Mouse (Mus musculus) frontal cortex, postnatal 14 days (tissue): ENCODE measurements around the gene Sh3bp1.
"Not testable (repeated sequence)": the region's sequence is repeated elsewhere in the genome, so short reads cannot be mapped to it uniquely, and the experiment has no call there.

Source experiments
- DNase-seq, 2 experiments: peaks; one replicate each; pipeline ENCODE4 v3.0.0; 2022; ENCODE audit warnings: low spot score in 2 of 2

Sh3bp1 gene

DNA sequence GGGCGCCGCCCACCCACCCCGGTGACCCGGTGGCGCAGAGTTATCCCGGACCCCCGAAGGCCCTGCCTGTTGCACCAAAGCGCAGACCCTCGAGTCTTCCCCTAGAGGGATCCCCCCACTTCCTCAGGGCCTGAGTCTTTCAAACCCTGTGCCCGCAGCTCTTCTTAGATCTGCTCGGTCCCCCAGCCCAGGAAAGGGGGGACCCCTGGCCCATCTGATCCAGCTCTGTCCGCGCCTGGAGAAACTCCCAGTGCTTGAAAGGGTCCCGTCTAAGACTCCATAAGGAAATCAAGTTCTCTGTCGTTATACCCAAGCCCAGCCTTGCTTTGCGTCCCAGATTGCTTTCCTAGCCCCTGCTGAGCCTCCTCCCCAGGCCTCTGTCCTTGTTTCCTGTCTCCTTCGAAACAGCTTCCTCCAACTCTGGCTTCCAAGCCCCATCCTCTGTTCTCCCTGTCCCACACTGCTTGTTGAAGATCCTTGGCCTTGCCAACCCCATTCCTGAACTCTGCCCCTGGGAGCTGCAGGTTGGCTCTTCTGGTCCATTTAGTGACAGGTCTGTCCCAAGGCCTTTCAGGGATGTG lies 21.7 kb upstream of the Sh3bp1 start:
- no peak for DNase-seq

DNA sequence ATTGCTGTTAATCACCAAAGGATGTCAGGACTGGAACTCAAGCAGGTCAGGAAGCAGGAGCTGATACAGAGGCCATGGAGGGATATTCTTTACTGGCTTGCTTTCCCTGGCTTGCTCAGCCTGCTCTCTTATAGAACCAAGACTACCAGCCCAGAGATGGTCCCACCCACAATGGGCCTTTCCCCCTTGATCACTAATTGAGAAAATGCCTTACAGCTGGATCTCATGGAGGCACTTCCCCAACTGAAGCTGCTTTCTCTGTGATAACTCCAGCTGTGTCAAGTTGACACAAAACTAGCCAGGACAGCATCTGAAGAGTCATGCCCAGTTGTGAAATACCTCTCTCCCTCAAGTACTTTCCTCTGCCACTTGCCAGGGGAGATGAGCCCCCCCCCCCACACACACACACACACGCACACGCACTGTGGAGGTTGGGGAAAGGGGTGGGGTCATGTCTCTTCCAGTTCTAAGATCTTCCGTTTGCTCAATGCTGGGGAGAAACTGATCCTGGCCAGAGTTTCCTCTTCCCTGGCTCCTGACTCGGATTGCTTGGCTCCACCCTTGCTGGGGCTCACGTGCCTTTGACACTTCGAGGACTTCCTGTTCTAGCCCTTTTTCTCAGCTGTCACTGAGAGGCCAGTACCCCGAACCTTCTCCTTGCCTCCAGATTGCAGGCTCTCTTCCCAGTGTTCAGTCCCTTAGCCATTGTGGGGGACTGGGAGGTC lies 20.6 kb upstream of the Sh3bp1 start:
- DNase-seq, result not testable (repeated sequence)

DNA sequence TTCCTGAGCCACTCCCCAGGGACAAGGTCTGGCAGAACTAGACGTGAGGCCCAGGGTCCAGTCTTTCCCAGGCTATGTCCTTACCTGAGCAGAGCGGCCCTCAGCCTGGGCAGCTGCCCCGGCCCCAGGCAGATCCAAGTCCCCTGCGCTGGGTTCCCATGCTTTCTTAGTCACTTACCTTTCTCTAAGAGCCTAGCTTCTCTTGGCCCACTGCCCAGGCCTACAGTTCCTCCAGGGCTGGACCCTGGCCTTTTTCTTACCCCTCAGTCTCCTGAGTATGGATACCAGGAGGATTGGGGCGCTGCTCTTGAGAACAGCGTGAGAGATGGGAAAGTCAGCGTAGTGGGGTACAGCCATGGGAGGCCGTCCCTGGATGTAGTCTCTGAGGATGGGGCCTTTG lies 19.1 kb upstream of the Sh3bp1 start:
- no peak for DNase-seq

- no peak for DNase-seq
Observed at GRCm38 (mm10) chr15:78881828-78882227, 17.7 kb upstream of the Sh3bp1 start.

GRCm38 (mm10) chr15:78889401-78889853 lies 10.1 kb upstream of the Sh3bp1 start:
- no peak for DNase-seq

GRCm38 (mm10) chr15:78892440-78892839 lies 7.1 kb upstream of the Sh3bp1 start:
- no peak for DNase-seq

GRCm38 (mm10) chr15:78894726-78895125 lies 4.8 kb upstream of the Sh3bp1 start:
- DNase-seq, result no peak

DNA sequence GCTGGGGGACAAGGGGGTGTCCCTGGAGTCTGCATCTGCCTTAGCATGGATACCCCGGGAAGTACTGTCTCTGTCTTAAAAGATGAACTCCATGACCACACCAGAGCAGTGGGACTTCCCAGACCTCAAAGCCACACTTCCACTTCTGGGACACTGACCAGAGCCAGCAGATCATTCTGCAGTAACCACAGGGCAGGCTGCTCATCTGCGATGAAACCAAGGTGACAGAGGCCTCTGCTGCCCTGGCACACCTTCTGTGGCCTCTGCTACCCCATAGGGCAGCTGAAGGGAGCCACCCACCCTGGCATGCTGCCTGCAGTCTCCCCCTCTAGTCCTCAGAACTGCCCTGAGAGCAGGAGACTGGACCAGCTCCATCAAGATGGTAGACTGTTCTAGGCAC lies 3.8 kb upstream of the Sh3bp1 start:
- DNase-seq, result no peak

DNA sequence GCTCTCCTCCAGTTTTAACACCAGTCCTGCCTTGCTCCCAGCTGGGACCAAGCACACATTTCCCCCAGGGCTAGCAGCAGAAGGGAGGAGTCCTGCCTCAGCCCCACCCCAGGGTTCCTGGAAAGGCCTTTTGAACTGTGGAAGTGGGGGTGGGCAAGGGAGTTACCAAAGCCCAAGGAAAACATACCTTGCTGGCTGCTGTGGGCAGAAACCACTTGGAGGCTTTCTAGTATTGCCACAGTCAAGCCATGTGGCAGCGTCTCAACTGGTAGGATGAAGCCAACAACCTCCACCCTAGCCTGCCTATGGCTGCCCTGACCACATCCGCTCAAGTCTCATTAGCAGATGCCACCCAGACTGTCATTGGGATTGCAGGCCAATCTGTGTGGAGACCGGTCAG lies 3.4 kb upstream of the Sh3bp1 start:
- DNase-seq, result no peak

DNA sequence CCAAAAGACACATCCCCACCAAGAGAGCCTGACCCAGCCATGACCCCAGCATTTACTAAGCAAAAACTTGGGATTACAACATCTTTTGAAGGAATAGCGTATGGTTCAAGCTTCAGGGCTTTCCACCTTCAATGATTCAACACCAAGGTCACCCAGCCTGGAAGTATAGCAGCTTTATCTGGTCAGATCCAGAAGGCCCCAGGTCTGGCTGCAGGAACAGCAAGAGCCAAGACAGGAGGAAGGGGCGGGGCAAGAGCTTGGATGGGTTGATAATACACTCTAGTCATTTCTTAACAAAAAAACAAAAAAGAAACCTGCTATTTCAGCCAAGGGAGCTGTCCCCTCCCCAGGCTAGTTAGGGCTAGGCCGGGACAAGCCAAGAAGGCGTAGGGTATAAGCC lies 2.1 kb upstream of the Sh3bp1 start:
- no peak for DNase-seq

DNA sequence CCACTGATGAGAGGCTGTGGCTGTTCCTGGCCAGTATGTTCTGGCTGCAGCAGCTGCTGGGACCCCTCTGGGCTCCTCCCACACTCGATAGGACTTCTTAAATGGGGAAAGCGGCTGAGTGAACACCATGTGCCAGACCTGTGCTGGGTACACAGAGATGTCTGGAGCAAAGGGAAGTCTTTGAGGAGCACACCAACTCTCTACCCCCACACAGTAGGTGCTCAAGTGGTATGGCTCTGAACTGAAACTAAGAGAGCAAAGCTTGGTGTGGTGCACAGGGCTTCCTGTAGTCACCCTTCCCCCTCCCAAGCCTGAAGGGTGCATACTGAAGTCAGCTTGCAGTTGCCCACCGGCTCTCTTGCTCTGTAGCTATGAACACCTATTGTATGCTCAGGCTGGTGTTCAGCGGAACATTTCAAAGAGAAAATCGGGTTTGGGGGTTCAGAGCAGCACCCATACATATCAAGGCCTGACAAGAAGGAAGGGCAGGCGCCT lies 1.0 kb upstream of the Sh3bp1 start:
- DNase-seq, result no peak

- DNase-seq, result no peak
Observed at GRCm38 (mm10) chr15:78899409-78899739, 194 bp upstream of the Sh3bp1 start, which contains the start of gene Gm49510. Gene Gm49510 (plus strand): TSS chr15:78899667.

- no peak for DNase-seq
Observed at GRCm38 (mm10) chr15:78900585-78901421, 1.2 kb downstream of the Sh3bp1 start.

GRCm38 (mm10) chr15:78901422-78901789 lies 1.8 kb downstream of the Sh3bp1 start:
- no peak for DNase-seq

DNA sequence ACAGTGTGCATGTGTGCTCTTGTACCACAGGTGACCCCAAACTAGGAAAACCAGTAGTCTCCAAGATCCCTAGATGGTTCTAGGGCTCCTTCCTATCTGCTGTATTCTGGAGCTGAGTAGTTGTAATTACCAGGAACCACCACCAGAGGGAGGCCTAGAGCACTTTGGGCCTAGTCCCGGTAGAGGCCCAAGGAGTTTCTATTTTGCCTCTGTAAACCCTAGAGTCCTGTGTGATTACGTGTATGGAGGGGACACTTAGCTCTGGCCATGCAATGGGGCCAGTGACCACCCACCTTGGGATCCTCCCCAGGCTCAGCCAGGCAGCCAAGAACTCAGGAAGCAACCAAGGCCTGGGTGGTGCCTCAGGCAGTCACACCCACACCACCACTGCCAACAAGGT lies 3.7 kb downstream of the Sh3bp1 start:
- peak in 1 of 2 experiments; percentile 72 for DNase-seq

DNA sequence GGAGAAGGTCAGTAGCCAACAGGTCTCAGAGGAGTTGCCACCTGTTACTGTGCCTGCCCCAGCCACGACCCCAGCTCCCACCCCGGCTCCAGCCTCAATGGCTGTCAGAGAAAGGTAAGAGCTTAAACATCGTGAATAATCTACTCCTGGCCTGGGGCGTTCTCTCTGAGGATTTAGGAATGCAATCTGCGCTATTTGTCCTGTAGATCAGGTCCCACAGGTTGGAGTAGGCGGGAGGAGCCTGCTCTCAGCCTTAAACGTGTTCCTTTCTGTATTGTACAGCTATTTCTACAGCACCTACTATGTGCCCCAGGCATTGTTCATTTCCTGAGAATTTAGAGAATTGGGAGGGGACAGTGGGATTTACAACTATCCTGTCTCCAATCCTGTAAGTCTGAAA lies 8.8 kb downstream of the Sh3bp1 start:
- no peak for DNase-seq

DNA sequence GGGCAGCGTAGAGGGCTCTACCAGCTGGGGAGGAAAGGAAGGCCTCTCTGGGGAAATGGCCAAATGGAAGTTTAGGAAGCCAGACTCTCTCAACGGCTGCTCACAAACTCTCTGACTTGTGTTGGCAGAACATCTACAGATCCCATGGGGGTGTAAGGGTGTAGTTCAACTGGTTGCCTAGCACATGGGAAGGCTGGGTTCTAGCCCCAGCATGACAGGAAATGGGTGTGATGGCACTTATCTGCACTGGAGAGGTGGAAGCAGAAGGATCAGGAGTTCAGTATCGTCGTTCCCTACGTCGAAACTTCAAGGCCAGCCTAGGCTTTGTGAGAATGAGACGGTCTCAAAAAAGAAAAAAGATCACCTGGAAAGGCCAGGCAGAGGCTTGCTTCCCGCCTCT lies 9.4 kb downstream of the Sh3bp1 start:
- DNase-seq, result no peak

GRCm38 (mm10) chr15:78912040-78912439 lies 12.5 kb downstream of the Sh3bp1 start:
- no peak for DNase-seq

GRCm38 (mm10) chr15:78913632-78914090 lies 14.1 kb downstream of the Sh3bp1 start, which contains the start of gene Pdxp:
Gene Pdxp (plus strand): TSS chr15:78913919.
- DNase-seq, result peak; percentile 98

GRCm38 (mm10) chr15:78914091-78914822 lies 14.7 kb downstream of the Sh3bp1 start:
- peak in 1 of 2 experiments; percentile 55 for DNase-seq

GRCm38 (mm10) chr15:78914823-78915659 lies 15.5 kb downstream of the Sh3bp1 start:
- DNase-seq, result no peak
